Mouse (Mus musculus): ENCODE data around the gene Gabra4. TPM values are rescaled to one million over a fixed set of nuclear protein-coding genes. Genes with fewer than 3 reads are reported as not detected.
"Not testable (repeated sequence)": the region's sequence is repeated elsewhere in the genome, so short reads cannot be mapped to it uniquely, and the experiment has no call there.

Gabra4 gene
- polyA plus RNA-seq, 1 experiment from 2014 or later, result 2.7 TPM

- WGBS, result 91% methylated on average over 2 of the region's 2 CpGs
- DNase-seq (ENCODE audit: low spot score) (no peak), ATAC-seq (replicated peaks; ENCODE audit: low FRiP score) (no peak)
- no peaks in the 10 kb centered on the region for H3K27me3 ChIP-seq (ENCODE audit: control insufficient read depth, insufficient read depth, low read length)
- no peak overlapping the region for H3K9ac ChIP-seq (ENCODE audit: low read length)
- H3K36me3 ChIP-seq (ENCODE audit: control insufficient read depth, insufficient read depth, low read length), result no peaks in the 10 kb centered on the region
- H3K4me1 ChIP-seq (replicated peaks; ENCODE audit: control insufficient read depth, insufficient read depth, low read length), result no peaks in the 10 kb centered on the region
- no peaks in the 10 kb centered on the region for H3K9me3 ChIP-seq (ENCODE audit: control insufficient read depth, low read length)
- no peak overlapping the region for H3K27ac ChIP-seq (ENCODE audit: low read depth, low read length)
- H3K4me3 ChIP-seq (ENCODE audit: low read depth, low read length), result no peak overlapping the region
- no peak overlapping the region for H3K4me2 ChIP-seq (ENCODE audit: low read depth, low read length, severe bottlenecking)
Measured at GRCm38 (mm10) chr5:71593745-71594255, 64.3 kb downstream of the Gabra4 start.

- no peak overlapping the region for H3K4me2 ChIP-seq (ENCODE audit: low read depth, low read length, severe bottlenecking)
- DNase-seq (ENCODE audit: low spot score) (no peak), ATAC-seq (replicated peaks; ENCODE audit: low FRiP score) (no peak)
- H3K4me1 ChIP-seq (replicated peaks; ENCODE audit: control insufficient read depth, insufficient read depth, low read length), result no peaks in the 10 kb centered on the region
- H3K27me3 ChIP-seq (ENCODE audit: control insufficient read depth, insufficient read depth, low read length), result no peaks in the 10 kb centered on the region
- no peak overlapping the region for H3K27ac ChIP-seq (ENCODE audit: low read depth, low read length)
- H3K36me3 ChIP-seq (ENCODE audit: control insufficient read depth, insufficient read depth, low read length), result no peaks in the 10 kb centered on the region
- H3K9me3 ChIP-seq (ENCODE audit: control insufficient read depth, low read length), result no peaks in the 10 kb centered on the region
- H3K4me3 ChIP-seq (ENCODE audit: low read depth, low read length), result no peak overlapping the region
- no peak overlapping the region for H3K9ac ChIP-seq (ENCODE audit: low read length)
- 86% methylated on average over 9 of the region's 9 CpGs for WGBS
Measured at GRCm38 (mm10) chr5:71571646-71572237, 86.4 kb downstream of the Gabra4 start.

- no peak for DNase-seq (ENCODE audit: low spot score)
- H3K9me3 ChIP-seq (ENCODE audit: control insufficient read depth, low read length), result no peaks in the 10 kb centered on the region
- no peak within 1 kb of the TSS for H3K27ac ChIP-seq (ENCODE audit: low read depth, low read length)
- WGBS, result 92% methylated on average over 10 of the region's 10 CpGs
- H3K4me2 ChIP-seq (ENCODE audit: low read depth, low read length, severe bottlenecking), result no peak within 1 kb of the TSS
- H3K9ac ChIP-seq (ENCODE audit: low read length), result no peak within 1 kb of the TSS
- H3K36me3 ChIP-seq (ENCODE audit: control insufficient read depth, insufficient read depth, low read length), result no peaks in the 10 kb centered on the region
- no peaks in the 10 kb centered on the region for H3K4me1 ChIP-seq (replicated peaks; ENCODE audit: control insufficient read depth, insufficient read depth, low read length)
- no peak within 1 kb of the TSS for H3K4me3 ChIP-seq (ENCODE audit: low read depth, low read length)
- ATAC-seq (replicated peaks; ENCODE audit: low FRiP score), result no peak
- no peaks in the 10 kb centered on the region for H3K27me3 ChIP-seq (ENCODE audit: control insufficient read depth, insufficient read depth, low read length)
Measured at GRCm38 (mm10) chr5:71548079-71548478, 110.0 kb downstream of the Gabra4 start, which contains the start of gene Cox7b2. TSS of gene Cox7b2 (minus strand) at chr5:71548205.

GRCm38 (mm10) chr5:71545554-71545953 lies 112.6 kb downstream of the Gabra4 start:
- Histone ChIP-seq H3K27ac (ENCODE audit: low read depth, low read length) (no peak overlapping the region), H3K4me3 (ENCODE audit: low read depth, low read length) (no peak overlapping the region), H3K36me3 (ENCODE audit: control insufficient read depth, insufficient read depth, low read length) (no peaks in the 10 kb centered on the region), H3K4me2 (ENCODE audit: low read depth, low read length, severe bottlenecking) (no peak overlapping the region), H3K9me3 (ENCODE audit: control insufficient read depth, low read length) (no peaks in the 10 kb centered on the region), H3K9ac (ENCODE audit: low read length) (no peak overlapping the region), H3K27me3 (ENCODE audit: control insufficient read depth, insufficient read depth, low read length) (no peaks in the 10 kb centered on the region), H3K4me1 (replicated peaks; ENCODE audit: control insufficient read depth, insufficient read depth, low read length) (no peaks in the 10 kb centered on the region)
- no peak for DNase-seq (ENCODE audit: low spot score)
- no peak for ATAC-seq (replicated peaks; ENCODE audit: low FRiP score)

GRCm38 (mm10) chr5:71525486-71525885 lies 132.6 kb downstream of the Gabra4 start:
- not testable (repeated sequence) for ATAC-seq (replicated peaks; ENCODE audit: low FRiP score)

More at GRCm38 (mm10) chr5:71525486-71525885, 132.6 kb downstream of the Gabra4 start:
- not testable (repeated sequence) for H3K4me1 ChIP-seq (replicated peaks; ENCODE audit: control insufficient read depth, insufficient read depth, low read length); H3K9me3 ChIP-seq (ENCODE audit: control insufficient read depth, low read length); DNase-seq (ENCODE audit: low spot score); H3K36me3 ChIP-seq (ENCODE audit: control insufficient read depth, insufficient read depth, low read length); H3K4me2 ChIP-seq (ENCODE audit: low read depth, low read length, severe bottlenecking); H3K27ac ChIP-seq (ENCODE audit: low read depth, low read length); H3K9ac ChIP-seq (ENCODE audit: low read length); H3K27me3 ChIP-seq (ENCODE audit: control insufficient read depth, insufficient read depth, low read length); H3K4me3 ChIP-seq (ENCODE audit: low read depth, low read length)
- whole genome bisulfite sequencing, result 77% methylated on average over 7 of the region's 15 CpGs

Other genes starting within 250 kb of the Gabra4 start
- not detected in 2 replicates for gene Cox7b2, start 110.1 kb downstream of the Gabra4 start, polyA plus RNA-seq (2014; fragmentation: Nextera tagmentation; extraction: Ambion mirVana)
- gene Gabrb1, start 195 bp downstream of the Gabra4 start, polyA plus RNA-seq (2014; fragmentation: Nextera tagmentation; extraction: Ambion mirVana), result 0.37 and 0.51 TPM in 2 replicates

Measured in forebrain, embryonic 11.5 days (tissue).